Mouse (Mus musculus) ovary, adult 18-20 months (tissue): ENCODE measurements at regions not wholly inside any gene's neighbourhood (a gene's known extent, or its start where the extent isn't known, plus 50 kb on each side); places are given as distances from the start of the nearest gene placed in this dataset.

Source experiments
- DNase-seq: peaks from one replicate; pipeline ENCODE4 v3.0.0; 2022; ENCODE audit warnings: low spot score, mixed read lengths

- DNase-seq: no peak
These were observed 166.4 kb upstream of the Zmiz1 start for GRCm38 (mm10) chr14:25292557-25292956.

- DNase-seq: no peak
These were observed 164.8 kb upstream of the Zmiz1 start for GRCm38 (mm10) chr14:25294226-25294625.

- DNase-seq: no peak
These were observed 163.2 kb upstream of the Zmiz1 start for GRCm38 (mm10) chr14:25295688-25296350.

GRCm38 (mm10) chr14:25299673-25300190 is 159.3 kb upstream of the Zmiz1 start:
- no peak for DNase-seq

- DNase-seq: no peak
These were observed 157.5 kb upstream of the Zmiz1 start for GRCm38 (mm10) chr14:25301336-25302031.

GRCm38 (mm10) chr14:25304391-25304851 is 154.6 kb upstream of the Zmiz1 start:
- peak; percentile 72 for DNase-seq

- DNase-seq: no peak
These were observed 152.8 kb upstream of the Zmiz1 start for GRCm38 (mm10) chr14:25306166-25306565.

- DNase-seq: no peak
These were observed 151.9 kb upstream of the Zmiz1 start for GRCm38 (mm10) chr14:25306961-25307654.

- no peak for DNase-seq
These were observed 150.9 kb upstream of the Zmiz1 start for GRCm38 (mm10) chr14:25308051-25308450.

GRCm38 (mm10) chr14:25310671-25311151 is 148.3 kb upstream of the Zmiz1 start:
- DNase-seq: no peak

- no peak for DNase-seq
These were observed 147.5 kb upstream of the Zmiz1 start for GRCm38 (mm10) chr14:25311475-25311874.

- DNase-seq: no peak
These were observed 146.8 kb upstream of the Zmiz1 start for GRCm38 (mm10) chr14:25312135-25312534.

GRCm38 (mm10) chr14:25312814-25313426 is 146.1 kb upstream of the Zmiz1 start:
- DNase-seq: no peak

GRCm38 (mm10) chr14:25313693-25314240 is 145.2 kb upstream of the Zmiz1 start:
- DNase-seq: no peak

GRCm38 (mm10) chr14:25316491-25316890 is 142.5 kb upstream of the Zmiz1 start:
- DNase-seq: no peak

- peak; percentile 61 for DNase-seq
These were observed 141.1 kb upstream of the Zmiz1 start for GRCm38 (mm10) chr14:25317680-25318471.

- no peak for DNase-seq
These were observed 140.1 kb upstream of the Zmiz1 start for GRCm38 (mm10) chr14:25318909-25319308.

GRCm38 (mm10) chr14:25320141-25320540 is 138.8 kb upstream of the Zmiz1 start:
- DNase-seq: no peak

GRCm38 (mm10) chr14:25323542-25324484 is 135.2 kb upstream of the Zmiz1 start:
- no peak for DNase-seq

- DNase-seq: no peak
These were observed 133.1 kb upstream of the Zmiz1 start for GRCm38 (mm10) chr14:25325887-25326286.
